Mouse (Mus musculus): Measurements from ENCODE around the gene Avpr1b. TPM values are rescaled to one million over a fixed set of nuclear protein-coding genes. Genes with fewer than 3 reads are reported as not detected.
"Not testable (repeated sequence)": the region's sequence is repeated elsewhere in the genome, so short reads cannot be mapped to it uniquely, and the experiment has no call there.

Avpr1b gene
- not detected for total RNA-seq (2021)

DNA sequence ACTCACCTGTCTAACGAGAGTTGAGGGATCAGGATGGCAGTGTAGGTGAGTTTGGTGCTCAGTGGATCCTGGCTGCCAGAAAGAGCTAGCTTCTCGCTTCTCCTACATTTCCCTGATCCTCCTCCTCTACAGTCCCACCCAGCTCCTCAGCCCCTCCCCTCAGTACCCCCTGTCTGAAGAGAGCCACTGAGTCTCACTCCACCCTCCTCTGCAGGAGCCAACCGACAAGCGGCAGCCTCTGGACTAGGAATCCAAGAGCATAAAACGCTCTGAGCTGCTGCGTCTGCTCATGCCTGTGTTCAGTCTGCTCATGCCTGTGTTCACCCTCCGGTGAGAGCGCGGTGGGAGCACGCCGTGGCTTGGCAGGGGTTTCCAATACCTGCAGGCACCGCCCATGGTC is at the start of gene Avpr1b:
Gene Avpr1b, plus strand, starts transcription at position 335 of the 400 bp plus-strand sequence.
- intact Hi-C loops (cut with DNase I), result no loop called here
- no peak for DNase-seq

DNA sequence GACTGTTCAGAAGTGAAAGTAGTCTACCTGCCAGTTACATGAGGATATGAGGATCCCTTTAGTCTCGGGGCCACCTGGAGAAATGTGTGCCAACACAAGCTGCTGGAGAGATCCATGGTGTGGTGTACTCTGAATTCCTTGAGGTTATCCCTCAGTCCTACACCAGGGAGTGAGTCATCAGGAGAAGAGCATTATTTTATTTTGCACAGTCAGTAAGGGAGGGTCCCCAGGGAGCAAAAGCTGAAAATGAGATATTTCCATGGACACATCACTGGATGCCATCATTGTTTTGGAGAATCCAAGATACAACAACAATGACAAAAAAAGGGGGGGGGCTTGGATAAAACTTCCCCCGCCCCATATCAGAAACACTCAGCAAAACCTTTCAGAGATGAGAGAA is 47.1 kb upstream of the Avpr1b start:
- intact Hi-C loops (cut with DNase I), result loop anchor here (10.0 kb wide), 1 partner anchor 367 kb away; no protein-coding TSS in a partner anchor
- no peak for DNase-seq

DNA sequence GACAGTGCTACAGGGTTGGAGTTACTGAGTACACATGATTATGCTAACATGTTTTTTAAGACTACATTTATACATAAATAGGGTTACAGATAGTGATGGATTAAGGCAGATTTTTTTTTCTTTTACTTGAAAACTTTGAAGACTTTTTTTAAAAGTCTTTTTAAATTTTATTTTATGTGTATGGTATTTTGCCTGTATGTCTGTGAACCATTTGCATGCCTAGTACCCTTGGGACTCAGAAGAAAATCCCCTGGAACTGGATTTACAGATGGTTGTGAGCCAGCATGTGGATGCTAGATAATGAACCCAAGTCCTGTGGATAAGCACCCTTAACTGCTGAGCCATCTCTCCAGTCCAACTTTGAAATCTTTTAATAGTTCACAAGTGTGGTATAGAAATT is 45.6 kb upstream of the Avpr1b start:
- DNase-seq, result no peak
- intact Hi-C loops (cut with DNase I), result loop anchor here (10.0 kb wide), 1 partner anchor 369 kb away; no protein-coding TSS in a partner anchor

DNA sequence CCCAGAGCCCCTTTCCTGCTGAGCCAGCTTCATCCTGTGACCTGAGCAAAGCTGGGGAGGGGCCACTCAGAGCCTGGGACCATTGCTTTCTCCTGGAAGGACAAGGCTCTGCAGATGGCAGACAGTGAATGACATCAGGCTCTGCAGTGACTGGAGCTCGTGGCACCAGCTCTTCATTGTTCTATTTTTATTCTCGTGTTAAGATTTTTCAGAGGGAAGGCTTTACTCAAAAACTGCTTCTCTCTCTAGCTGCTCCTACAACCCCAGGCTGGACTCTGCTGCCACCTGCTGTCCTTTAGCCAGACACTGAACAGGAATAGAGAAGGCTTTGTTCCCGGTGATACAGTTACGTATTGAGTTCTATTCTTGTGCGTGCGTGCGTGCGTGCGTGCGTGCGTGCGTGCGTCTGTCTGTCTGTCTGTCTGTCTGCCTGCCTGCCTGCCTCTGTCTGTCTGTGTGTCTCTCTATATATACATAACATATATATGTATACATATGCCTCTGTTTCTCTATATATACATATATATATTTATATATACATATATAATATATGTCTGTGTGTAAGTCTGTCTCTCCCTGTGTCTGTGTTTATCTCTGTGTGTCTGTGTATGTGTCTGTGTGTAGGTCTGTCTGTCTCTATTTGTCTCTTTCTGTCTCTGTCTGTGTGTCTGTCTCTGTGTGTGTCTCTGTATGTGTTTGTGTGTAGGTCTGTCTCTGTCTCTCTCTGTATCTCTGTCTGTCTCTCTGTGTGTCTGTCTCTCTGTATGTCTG is 43.8 kb upstream of the Avpr1b start:
- peak; percentile 88 to 90 for DNase-seq
- intact Hi-C loops (cut with DNase I), result loop anchor here (1.0 to 10.0 kb wide), 4 partner anchors 26 to 370 kb away; no protein-coding TSS in a partner anchor

DNA sequence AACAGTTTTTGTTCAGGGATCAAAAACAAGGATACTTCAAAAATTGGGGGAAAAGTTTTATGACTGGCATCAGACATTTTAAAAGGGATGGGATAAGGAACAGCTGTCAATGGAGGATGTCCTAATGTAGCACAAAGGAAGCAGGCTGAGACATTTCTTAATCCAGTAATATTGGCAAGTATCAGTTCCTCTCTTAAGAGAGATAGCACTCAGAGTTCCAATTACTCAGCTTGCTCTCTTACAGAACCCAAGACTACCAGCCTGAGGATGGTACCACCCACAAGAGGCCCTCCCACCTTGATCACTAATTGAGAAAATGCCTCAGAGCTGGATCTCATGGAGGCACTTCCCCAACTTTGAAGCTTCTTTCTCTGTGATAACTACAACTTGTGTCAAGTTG is 38.5 kb upstream of the Avpr1b start:
- DNase-seq, result no peak
- intact Hi-C loops (cut with DNase I), result no loop called here

DNA sequence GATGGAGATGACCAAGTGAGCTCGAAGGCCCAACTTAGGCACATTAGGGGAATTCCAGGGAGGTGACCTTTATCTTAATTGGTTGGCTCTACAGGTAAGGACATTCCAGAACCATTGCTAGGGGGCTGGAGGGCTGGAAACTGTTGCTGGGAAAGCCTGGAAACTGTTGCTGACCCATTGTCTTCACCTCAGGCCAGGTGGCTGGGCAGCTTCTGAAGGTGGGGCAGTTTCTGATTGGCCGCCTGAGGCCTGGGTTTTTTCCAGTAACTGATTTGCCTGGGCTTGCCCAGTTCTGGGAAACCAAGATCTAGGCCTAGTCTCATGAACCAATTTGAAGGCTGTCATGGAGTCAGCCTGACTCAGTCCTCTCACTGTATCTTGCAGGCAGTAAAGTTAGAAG is 37.0 kb upstream of the Avpr1b start:
- no peak for DNase-seq
- intact Hi-C loops (cut with DNase I), result no loop called here

DNA sequence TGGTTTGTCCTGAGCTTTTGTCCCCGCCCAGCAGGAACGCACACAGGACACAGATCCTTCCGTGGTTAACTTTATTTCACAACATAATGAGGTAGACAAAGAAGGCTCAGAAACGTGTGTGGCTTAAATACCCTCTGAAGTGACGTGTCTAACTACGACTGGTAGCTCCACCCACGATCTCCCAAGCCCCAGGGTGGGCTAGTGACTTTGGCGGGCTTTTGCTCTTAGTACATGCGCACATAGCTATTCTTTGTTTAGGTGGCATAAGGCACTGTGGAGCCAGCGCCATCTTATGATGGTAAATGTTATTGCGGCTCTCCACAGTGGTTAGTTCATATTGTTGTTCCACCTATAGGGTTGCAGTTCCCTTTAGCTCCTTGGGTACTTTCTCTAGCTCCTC is 33.0 kb upstream of the Avpr1b start:
- peak; percentile 21 to 34 for DNase-seq
- intact Hi-C loops (cut with DNase I), result not testable (repeated sequence)

DNA sequence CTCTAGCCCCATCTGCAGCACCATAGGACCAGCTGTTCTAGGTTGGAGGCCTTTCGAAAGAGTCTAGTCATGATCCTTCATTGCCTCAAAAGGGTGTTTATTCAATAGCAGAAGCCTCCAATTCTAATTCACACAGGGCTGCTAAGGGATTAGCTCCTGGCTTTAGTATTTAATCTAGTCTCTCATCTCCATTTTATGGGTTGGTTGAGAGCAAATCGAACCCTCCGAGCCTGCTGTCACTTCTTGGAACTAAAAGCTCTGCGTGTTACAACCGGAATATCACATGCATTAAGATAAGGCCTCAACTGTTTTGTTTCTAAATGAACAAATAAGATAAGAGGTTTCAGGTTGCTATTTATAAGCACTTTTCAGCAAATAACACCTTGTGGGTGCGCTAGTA is 29.3 kb upstream of the Avpr1b start:
- intact Hi-C loops (cut with DNase I), result no loop called here
- DNase-seq, result no peak

DNA sequence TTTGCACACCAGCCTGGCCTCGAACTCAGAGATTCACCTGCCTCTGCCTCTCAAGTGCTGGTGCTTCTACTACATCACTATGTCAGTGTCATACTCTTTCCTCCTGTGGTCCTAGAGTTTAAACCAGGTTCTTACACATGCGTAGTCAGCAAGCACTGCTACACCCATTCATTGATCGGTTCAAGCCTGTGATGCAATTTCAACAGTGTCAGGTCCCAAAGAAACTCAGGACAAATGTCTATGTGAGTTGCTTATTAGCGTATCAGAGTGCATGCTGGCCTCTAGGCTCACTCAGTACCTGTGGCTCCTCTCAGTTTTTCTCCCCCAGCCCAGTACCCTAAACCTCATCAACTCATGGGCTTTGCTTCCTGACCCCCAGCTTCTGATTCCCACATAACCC is 28.6 kb upstream of the Avpr1b start:
- intact Hi-C loops (cut with DNase I), result no loop called here
- no peak for DNase-seq

DNA sequence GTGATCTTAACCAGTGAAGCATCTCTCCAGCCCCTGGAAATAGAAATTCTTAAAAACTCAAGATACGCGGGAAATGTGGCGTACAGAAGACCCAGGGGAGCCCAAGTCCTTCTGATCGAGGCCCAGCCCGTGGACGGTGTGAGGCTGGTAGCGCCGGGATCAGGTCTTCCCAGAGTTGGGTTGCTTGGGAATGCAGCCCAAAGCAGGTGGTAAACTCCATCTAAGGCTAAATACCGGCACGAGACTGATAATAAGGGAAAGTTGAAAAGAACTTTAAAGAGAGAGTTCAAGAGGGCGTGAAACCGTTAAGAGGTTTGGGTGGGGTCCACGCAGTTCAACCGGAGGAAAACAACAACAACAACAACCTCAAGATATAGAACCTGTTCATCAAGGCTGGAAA is 25.3 kb upstream of the Avpr1b start:
- intact Hi-C loops (cut with DNase I), result no loop called here
- DNase-seq, result no peak

DNA sequence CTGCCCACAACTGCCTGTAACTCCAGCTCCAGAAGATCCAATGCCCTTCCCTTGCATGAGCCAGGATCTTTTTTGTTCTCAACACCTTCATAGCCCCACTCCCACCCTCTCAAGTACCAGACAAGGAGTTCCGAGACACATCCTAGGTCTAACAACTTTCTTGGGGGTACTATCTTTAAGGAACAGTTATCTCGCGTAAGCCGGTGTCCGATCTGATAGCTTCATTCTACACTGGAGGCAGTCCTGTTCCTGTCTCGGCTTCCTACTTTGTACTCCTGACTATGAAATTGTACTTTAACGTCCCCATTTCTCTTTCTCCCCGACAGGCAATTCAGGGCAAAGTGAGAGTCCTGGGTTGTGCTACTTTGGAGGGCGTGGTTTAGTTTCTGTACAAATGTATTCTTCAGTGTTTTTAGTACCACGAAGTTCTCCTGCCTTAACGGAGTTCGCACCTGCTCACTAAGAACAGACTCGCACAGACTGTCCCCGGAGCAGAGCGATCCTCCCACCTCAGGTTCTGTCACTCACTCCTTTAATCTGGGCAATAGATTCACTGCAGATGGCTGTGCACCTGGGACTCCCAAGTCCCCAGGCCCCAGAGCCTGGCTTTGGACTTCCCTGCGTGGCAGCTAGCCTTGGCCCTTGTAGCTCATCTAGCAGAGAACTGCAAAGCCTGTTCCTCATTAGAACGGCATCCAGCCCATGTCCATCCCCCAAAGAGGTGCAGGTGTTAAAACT is 19.9 kb upstream of the Avpr1b start:
- intact Hi-C loops (cut with DNase I), result no loop called here
- no peak for DNase-seq

DNA sequence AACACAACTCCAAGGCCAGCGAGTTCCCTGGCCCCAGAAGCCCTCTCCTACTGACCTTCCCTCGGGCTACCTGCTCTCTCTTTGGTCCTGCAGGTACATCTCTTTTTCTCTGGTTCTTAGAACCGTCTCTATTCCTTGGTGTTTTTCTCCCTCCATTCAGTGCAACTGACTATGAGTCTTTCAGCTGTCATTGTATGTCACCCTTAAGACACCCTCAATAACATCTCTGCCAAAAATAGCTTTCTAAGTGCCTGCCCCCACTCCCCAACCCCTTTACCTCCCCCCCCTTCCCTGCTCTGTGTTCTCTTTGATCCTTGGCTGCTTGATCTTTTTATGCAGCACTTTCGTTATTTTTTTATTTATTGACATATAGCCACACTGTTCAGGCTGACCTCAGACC is 18.6 kb upstream of the Avpr1b start:
- no peak for DNase-seq
- intact Hi-C loops (cut with DNase I), result no loop called here

DNA sequence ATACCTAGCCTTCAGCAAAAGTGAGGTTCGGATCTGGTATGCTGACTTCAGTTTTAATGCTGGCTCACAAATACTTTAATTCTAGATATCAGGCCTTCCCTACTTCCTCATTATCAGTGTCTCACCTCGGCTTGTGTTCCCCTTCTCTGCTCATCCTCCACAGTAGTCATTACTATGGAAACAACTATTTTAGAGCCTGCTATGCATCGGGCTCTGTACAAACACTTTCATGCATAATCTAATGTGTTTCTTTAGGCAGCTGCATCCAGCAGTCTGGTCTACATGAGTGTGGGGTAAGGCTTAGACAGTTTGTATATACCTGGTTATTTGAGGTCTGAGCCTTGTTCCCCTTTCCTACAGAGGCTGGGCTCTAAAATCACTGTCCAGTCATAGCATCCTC is 15.4 kb upstream of the Avpr1b start:
- intact Hi-C loops (cut with DNase I), result no loop called here
- no peak for DNase-seq

DNA sequence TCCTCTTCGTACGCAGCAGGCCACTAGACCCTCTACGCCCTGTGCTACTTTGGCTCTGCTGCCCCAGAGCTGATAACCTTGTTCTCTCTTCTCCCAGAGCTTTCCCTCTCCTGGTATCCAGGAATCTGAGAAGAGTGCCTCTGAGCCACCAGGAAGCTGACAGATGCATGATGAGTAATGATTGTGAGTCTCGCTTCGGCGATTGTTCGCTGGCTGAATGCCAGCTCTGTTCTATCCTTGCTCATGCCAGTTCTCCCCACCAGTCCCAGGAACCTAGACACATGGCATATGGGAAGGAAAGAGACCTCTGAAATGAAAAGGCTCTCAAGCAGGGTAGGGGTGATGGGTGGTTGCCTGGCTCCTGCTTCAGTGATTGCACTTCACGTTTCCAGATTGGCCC is 12.2 kb upstream of the Avpr1b start:
- intact Hi-C loops (cut with DNase I), result no loop called here
- no peak for DNase-seq

DNA sequence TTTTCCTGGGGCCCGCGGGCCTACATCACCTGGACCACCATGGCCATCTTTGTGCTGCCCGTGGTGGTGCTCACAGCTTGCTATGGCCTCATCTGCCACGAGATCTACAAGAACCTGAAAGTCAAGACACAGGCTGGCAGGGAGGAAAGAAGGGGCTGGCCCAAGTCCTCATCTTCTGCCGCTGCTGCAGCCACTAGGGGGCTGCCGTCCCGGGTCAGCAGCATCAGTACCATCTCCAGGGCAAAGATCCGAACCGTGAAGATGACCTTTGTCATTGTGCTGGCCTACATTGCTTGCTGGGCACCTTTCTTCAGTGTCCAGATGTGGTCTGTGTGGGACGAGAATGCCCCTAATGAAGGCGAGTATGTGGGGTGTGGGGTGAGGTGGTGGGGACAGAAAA is 1.3 kb downstream of the Avpr1b start:
- intact Hi-C loops (cut with DNase I), result no loop called here
- no peak for DNase-seq

DNA sequence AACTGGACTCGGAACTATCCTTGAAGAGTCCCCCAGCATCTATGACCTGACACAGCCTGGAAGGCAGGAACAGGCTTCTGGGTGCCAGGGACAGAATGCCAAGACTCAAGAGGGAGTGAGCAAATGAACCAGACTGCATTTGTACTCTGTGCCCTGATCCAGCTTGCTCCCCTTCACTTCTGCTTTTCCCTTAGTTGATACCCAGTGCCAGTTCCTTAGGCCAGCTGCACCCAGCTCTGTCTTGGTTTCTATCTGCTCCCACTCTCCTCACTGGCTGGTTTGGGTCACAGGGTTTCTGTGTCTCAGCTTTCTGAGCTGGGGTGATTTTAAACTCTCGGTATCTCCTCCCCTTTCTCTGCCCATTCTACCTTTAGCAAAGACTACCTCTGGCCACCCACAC is 7.7 kb downstream of the Avpr1b start:
- intact Hi-C loops (cut with DNase I), result no loop called here
- DNase-seq, result no peak

DNA sequence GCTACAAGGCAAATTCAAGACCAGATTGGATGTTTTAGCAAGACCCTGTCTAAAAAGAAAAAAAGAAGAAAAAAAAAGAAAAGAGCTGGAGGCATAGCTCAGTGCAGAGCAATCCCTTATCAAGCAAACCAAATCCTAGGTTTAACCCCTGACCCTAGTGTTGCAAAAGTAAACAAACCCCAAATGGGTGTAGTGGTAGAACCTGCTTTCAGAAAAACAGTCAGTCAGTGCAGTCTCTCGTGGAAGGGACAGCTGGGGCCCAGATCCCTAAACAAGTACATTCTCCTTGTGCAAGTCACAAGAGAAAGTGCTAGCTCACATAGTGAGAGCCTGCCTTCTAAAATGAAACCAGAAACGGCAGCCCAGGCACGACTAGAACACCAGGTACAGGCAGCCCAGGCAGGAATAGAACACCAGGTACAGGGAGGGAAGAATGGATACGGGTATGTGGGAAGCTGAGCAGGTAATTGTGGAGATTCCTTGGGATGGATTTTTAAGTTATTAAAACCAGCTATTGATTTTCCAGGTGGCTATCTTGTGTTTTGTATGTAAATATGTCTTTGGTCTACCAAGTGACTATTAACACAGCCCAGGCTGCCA is 13.6 kb downstream of the Avpr1b start:
- DNase-seq, result no peak
- intact Hi-C loops (cut with DNase I), result loop anchor here (1.0 to 10.0 kb wide), 3 partner anchors 46 to 152 kb away; no protein-coding TSS in a partner anchor

DNA sequence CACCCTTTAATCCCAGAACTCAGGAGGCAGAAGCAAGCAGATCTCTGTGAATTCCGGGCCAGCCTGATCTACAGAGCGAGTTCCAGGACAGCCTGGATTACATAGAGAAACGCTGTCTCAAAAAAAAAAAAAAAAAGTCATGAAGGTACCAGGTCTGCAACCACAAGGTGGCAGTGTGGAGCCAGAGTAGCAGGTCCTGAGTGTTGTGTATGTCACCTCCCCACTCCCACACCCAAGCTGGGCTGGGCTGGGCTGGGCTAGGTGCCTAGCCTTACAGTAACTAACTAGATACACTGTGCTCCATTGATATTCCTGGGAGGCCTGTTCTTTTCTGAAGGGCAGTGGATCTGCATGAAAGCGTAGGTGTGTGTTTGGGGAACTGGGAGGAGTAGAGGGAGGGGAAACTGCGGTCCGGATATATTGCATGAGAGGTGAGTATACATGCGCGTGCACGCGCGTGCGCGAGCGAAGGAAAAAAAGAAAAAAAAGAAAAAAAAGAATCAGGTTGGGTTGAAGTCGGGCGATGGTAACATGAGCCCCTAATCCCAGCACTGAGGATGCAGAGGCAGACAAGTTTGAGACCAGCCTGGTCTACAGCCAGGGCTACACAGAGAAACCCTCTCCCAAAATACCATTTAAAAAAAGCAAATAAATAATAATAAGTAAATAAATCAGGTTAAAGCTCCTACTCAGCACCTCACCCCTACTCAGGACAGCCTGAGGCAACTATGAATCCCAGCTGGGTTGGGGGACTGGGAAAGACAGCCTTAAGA is 14.5 kb downstream of the Avpr1b start:
- DNase-seq, result peak; percentile 74 to 90
- intact Hi-C loops (cut with DNase I), result loop anchor here (1.0 to 10.0 kb wide), 3 partner anchors 45 to 151 kb away; no protein-coding TSS in a partner anchor

DNA sequence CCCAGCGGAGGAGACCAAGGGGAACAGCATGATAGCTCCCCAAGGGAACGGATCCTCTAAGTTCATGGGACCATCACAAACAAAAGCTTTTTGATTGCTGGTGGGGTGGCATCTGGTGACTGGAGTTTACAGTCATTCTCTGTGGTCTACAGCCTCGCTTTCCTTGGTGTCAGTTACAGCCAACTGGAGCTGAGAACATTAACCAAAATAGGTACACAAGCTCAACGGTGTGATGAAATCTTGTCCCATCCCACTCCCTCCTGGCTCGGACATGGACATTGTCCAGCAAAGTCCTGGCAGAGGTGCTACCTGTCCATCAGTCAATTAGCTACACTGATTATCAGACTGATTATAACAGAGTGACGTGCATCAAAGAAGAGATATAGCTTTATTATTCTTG is 15.6 kb downstream of the Avpr1b start:
- DNase-seq, result no peak
- intact Hi-C loops (cut with DNase I), result loop anchor here (5.0 to 10.0 kb wide), 2 partner anchors 93 to 150 kb away; no protein-coding TSS in a partner anchor

DNA sequence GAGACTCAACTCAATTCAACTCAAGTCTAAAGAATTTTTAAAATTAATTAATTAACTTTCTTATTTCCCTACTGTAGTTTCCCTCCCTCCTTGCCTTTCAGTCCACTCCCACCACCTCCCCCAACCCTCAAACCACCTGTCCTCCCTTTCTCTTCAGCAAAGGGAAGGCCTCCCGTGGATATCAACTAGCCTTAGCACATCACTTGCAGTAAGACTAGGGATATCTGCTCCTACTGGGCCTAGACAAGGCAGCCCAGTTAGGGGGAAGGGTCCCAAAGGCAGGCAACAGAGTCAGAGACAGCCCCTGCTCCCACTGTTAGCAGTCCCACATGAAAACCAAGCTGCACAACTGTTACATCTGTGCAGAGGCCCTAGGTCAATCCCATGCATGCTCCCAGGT is 17.1 kb downstream of the Avpr1b start:
- intact Hi-C loops (cut with DNase I), result loop anchor here (10.0 kb wide), 1 partner anchor 149 kb away; no protein-coding TSS in a partner anchor
- no peak for DNase-seq

All from heart, postnatal 10 days (tissue).